Mouse (Mus musculus) bone marrow, adult 2 months (tissue): Measurements from ENCODE around the gene Tulp4.
"Not testable (repeated sequence)": the region's sequence is repeated elsewhere in the genome, so short reads cannot be mapped to it uniquely, and the experiment has no call there.

Experiments
- CTCF ChIP-seq: fragments of 200-500 bp; IDR thresholded peaks from 2 replicates; pipeline ENCODE4 v1.5.1; 2011; ENCODE audit warnings: low read length, control low read depth; ENCODE audit not compliant: control insufficient read depth, insufficient read depth
- POLR2A ChIP-seq: fragments of 200-500 bp; IDR thresholded peaks from 2 replicates; pipeline ENCODE4 v1.6.1; 2011; ENCODE audit warnings: low read depth, mild to moderate bottlenecking, control low read depth, low read length, borderline replicate concordance; ENCODE audit not compliant: control insufficient read depth

GRCm38 (mm10) chr17:6256400-6257069, 150.3 kb downstream of the Tulp4 start, which contains the start of gene Tmem181a:
- not testable (repeated sequence) for TF ChIP-seq POLR2A, CTCF
